Mouse (Mus musculus): Measurements from ENCODE around the gene Gpc4. TPM values are rescaled to one million over a fixed set of nuclear protein-coding genes. Genes with fewer than 3 reads are reported as not detected.

Gpc4 gene
- polyA plus RNA-seq, 1 experiment from 2014 or later, result 46.5 TPM

DNA sequence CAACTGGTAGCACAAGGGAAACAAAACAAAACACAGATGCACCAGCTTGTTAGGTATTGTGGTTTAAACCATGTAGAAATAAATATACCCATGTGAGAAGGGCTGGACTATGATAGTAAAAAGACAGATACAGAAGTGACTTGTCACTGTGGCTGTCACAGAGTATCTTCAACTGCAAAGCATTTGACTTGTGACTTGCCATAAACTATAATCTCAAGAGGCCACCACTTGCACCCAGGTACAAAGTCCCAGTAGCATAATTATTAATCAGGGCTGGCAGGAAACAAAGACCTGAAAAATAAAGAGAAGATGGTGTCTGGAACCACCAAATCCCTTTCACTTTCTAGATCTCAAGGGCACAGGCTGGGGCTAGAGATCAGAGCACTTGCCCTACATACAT is 19.5 kb downstream of the Gpc4 start:
- Histone ChIP-seq H3K27ac (no peak overlapping the region), H3K4me2 (no peak overlapping the region), H3K27me3 (no peaks in the 10 kb centered on the region), H3K36me3 (no peaks in the 10 kb centered on the region), H3K9me3 (replicated peaks) (no peaks in the 10 kb centered on the region), H3K4me3 (no peak overlapping the region), H3K4me1 (replicated peaks) (no peaks in the 10 kb centered on the region), H3K9ac (no peak overlapping the region)
- no peak for ATAC-seq (replicated peaks; ENCODE audit: insufficient number of reproducible peaks, insufficient read depth, low FRiP score, low read depth)

DNA sequence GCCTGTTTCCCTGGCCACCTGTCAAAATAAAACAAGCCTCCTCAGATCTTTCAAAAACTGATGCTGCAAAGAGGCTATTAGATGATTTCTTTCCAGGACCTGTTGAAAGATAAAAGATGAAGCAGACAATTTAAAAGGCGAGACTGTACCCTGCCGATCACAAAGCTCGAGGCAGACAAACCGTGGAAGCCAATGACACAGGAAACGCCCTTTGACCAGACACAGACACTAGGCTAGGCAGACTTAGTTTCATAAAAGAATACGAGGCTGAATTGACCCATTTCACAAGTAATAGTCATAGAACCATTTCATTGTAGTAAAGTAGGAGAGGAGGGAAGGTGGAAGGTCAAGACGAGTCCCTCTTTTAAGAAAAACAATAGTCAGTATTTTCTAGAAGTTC is 20.6 kb downstream of the Gpc4 start:
- no peak overlapping the region for H3K4me2 ChIP-seq
- no peak overlapping the region for H3K9ac ChIP-seq
- no peaks in the 10 kb centered on the region for H3K36me3 ChIP-seq
- no peaks in the 10 kb centered on the region for H3K27me3 ChIP-seq
- ATAC-seq (replicated peaks; ENCODE audit: insufficient number of reproducible peaks, insufficient read depth, low FRiP score, low read depth), result no peak
- H3K4me3 ChIP-seq, result no peak overlapping the region
- H3K9me3 ChIP-seq (replicated peaks), result no peaks in the 10 kb centered on the region
- no peaks in the 10 kb centered on the region for H3K4me1 ChIP-seq (replicated peaks)
- H3K27ac ChIP-seq, result no peak overlapping the region
- WGBS, result 66% methylated on average over 7 of the region's 7 CpGs

DNA sequence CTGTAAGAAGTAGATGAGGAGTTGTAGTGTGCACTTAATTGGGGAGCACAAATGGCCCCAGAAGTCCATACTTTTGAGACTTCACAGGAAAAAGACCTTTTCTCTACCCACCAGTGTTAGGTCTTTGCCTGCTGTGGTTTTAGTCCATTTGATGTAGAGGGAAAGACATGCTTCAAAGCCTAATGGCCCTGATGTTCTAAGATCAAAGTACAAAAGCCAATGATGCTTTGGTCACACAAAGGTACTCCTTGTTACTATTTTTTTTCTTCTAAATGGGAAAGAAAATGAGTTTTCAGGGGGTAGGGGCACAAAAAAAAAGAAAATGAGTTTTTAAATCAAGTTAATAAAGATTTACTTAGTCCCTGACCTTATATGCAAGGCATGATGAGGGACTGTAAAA is 24.7 kb downstream of the Gpc4 start:
- peaks cover 3% of the 10 kb centered on the region; the same call in 1 of the 2 replicates for H3K4me1 ChIP-seq (replicated peaks)
- no peak overlapping the region for H3K4me3 ChIP-seq
- H3K27me3 ChIP-seq, result no peaks in the 10 kb centered on the region
- no peak overlapping the region for H3K4me2 ChIP-seq
- no peaks in the 10 kb centered on the region for H3K36me3 ChIP-seq
- no peak overlapping the region for H3K27ac ChIP-seq
- ATAC-seq (replicated peaks; ENCODE audit: insufficient number of reproducible peaks, insufficient read depth, low FRiP score, low read depth), result no peak
- H3K9me3 ChIP-seq (replicated peaks), result no peaks in the 10 kb centered on the region
- H3K9ac ChIP-seq, result no peak overlapping the region

DNA sequence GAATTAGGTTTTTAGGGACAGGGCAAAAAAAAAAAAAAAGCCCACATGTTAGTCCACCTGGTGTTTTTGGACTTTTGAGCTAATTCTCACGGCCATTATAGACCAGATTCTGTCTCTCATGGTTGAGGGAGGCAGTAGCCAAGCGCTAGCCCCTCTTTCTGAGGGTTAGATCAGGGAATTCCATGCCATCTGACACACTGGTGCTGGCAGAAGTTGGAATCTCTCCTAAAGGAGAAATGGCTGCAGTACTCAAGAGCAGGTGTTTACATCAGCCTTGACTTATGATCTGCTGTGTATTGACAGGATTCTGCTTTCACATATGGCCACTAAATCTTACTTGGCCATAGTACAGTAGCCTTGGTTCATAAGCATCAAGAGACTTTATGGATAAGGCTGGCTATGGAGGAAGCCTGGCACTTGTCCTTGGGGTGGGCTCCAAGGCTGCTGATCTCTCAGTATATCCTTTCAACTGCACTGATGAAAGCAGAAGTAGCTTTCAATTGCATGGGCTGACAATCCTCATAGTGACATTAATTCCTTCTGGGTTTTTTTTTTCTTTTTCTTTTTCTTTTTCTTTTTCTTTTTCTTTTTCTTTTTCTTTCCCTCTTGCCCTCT is 26.5 kb downstream of the Gpc4 start:
- H3K4me3 ChIP-seq, result no peak overlapping the region
- no peaks in the 10 kb centered on the region for H3K9me3 ChIP-seq (replicated peaks)
- peaks cover 3% of the 10 kb centered on the region; the same call in 1 of the 2 replicates for H3K4me1 ChIP-seq (replicated peaks)
- H3K36me3 ChIP-seq, result no peaks in the 10 kb centered on the region
- no peak for ATAC-seq (replicated peaks; ENCODE audit: insufficient number of reproducible peaks, insufficient read depth, low FRiP score, low read depth)
- H3K9ac ChIP-seq, result no peak overlapping the region
- H3K27ac ChIP-seq, result no peak overlapping the region
- 64% methylated on average over 2 of the region's 2 CpGs for WGBS
- no peak overlapping the region for H3K4me2 ChIP-seq
- no peaks in the 10 kb centered on the region for H3K27me3 ChIP-seq

DNA sequence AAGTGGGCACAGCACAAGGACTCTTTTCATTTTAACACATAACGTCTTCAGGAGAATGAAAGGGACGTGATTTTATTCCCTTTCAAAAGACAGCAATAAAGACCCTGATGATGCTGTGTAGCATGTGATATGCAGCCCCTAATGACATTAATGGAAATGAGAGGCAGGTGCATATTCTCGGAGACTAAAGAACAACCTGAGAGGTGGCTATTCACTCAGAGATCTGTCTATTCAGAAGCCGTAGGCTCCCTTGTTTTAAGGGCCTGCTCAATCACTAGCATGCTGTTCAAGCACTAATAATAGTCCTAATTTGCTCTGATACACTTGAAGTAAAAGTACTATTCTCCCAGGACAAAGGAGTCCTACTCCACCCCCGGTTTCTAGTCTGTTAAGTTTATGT is 27.0 kb downstream of the Gpc4 start:
- Histone ChIP-seq H3K27ac (no peak overlapping the region), H3K27me3 (no peaks in the 10 kb centered on the region), H3K9ac (no peak overlapping the region), H3K4me2 (no peak overlapping the region), H3K4me1 (replicated peaks) (peaks cover 3% of the 10 kb centered on the region; the same call in 1 of the 2 replicates), H3K4me3 (no peak overlapping the region), H3K9me3 (replicated peaks) (no peaks in the 10 kb centered on the region), H3K36me3 (no peaks in the 10 kb centered on the region)
- 75% methylated on average over 5 of the region's 5 CpGs for WGBS
- no peak for ATAC-seq (replicated peaks; ENCODE audit: insufficient number of reproducible peaks, insufficient read depth, low FRiP score, low read depth)

DNA sequence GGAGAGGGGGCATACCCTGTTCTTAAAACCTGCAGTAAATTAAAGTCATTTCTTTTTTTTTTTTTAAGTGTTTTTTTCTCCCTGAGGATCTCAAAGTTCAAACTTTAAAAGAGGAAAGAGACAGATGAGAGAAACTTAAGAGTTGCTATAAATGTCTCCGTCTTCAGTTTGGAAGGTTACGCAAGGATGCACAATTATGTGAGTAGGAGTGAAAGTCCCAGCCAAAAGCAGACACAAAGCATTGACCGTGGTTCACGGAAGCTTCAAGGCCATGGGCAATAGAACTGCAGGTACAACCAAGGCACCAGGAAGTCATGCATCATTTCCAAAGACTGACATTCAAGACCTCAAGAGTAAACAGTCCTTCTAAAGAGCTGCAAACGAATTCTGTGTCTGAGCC is 28.5 kb downstream of the Gpc4 start:
- Histone ChIP-seq H3K27me3 (no peaks in the 10 kb centered on the region), H3K4me3 (no peak overlapping the region), H3K36me3 (no peaks in the 10 kb centered on the region), H3K27ac (no peak overlapping the region), H3K4me2 (no peak overlapping the region), H3K9me3 (replicated peaks) (no peaks in the 10 kb centered on the region), H3K4me1 (replicated peaks) (peaks cover 3% of the 10 kb centered on the region; the same call in 1 of the 2 replicates), H3K9ac (no peak overlapping the region)
- WGBS, result 83% methylated on average over 5 of the region's 5 CpGs
- ATAC-seq (replicated peaks; ENCODE audit: insufficient number of reproducible peaks, insufficient read depth, low FRiP score, low read depth), result no peak

DNA sequence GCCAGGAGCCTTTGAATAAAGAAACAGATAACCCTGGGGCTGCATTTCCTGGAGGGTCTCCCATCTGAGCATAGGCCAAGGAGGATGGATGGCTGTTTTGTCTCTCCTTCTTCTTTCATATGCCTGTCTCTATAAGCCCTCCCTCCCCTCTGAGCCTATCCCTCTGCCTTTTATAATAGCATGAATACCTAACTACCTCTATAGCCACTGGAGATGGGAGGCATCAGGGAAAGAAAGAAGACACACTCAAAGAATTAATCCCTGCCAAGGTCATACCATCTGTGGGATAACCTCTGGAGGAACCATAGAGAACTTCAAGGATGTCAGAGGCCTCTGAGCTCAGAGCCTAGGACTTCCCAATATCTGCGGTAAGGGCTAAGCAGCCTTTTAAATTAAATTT is 35.4 kb downstream of the Gpc4 start:
- 88% methylated on average over 1 of the region's 1 CpGs for WGBS
- Histone ChIP-seq H3K27ac (no peak overlapping the region), H3K36me3 (no peaks in the 10 kb centered on the region), H3K9me3 (replicated peaks) (no peaks in the 10 kb centered on the region), H3K4me2 (no peak overlapping the region), H3K9ac (no peak overlapping the region), H3K4me3 (no peak overlapping the region), H3K27me3 (no peaks in the 10 kb centered on the region), H3K4me1 (replicated peaks) (peaks cover 6% of the 10 kb centered on the region)
- no peak for ATAC-seq (replicated peaks; ENCODE audit: insufficient number of reproducible peaks, insufficient read depth, low FRiP score, low read depth)

DNA sequence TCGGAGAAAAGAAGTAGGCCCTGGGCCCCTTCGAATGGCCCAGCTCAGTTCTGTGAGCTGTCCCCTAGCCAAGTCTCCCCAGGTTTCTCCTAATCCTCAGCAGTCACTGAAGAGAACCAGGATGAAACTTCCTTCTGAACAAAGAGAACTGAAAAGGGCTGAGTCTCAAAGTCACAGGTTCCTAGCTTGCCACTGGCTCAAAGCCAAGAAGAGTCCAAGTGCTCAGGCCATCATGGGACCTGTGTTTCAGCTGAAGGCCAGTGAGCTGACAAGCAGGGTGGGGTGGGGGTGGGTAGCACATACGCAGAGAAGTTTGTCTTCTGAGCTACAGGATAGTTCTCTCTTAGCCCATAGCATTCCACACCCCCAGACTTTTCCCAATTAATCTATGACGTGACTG is 36.3 kb downstream of the Gpc4 start:
- WGBS, result 71% methylated on average over 4 of the region's 4 CpGs
- no peak for ATAC-seq (replicated peaks; ENCODE audit: insufficient number of reproducible peaks, insufficient read depth, low FRiP score, low read depth)
- H3K4me1 ChIP-seq (replicated peaks), result peaks cover 6% of the 10 kb centered on the region
- H3K9me3 ChIP-seq (replicated peaks), result no peaks in the 10 kb centered on the region
- H3K4me3 ChIP-seq, result no peak overlapping the region
- H3K4me2 ChIP-seq, result no peak overlapping the region
- no peaks in the 10 kb centered on the region for H3K36me3 ChIP-seq
- H3K27me3 ChIP-seq, result no peaks in the 10 kb centered on the region
- H3K27ac ChIP-seq, result no peak overlapping the region
- no peak overlapping the region for H3K9ac ChIP-seq

DNA sequence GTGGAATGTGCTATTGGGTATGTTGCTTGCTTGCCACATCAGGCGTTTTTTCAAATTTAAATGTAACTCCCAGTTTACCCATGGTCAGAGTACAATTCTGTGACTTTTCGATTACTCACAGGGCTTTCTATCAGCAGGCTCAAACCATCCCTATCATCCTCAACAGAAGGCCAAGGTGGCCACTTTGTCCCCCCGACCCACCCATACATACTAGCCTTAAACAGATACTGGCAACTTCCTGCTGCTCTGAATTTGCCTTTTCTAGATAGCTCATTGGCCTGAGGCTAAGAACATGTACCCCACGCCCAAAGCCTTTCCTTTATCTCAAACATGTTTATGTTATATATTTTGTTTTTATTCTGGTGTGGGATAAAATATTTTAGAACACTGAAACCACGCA is 51.4 kb downstream of the Gpc4 start:
- no peak overlapping the region for H3K9ac ChIP-seq
- no peaks in the 10 kb centered on the region for H3K27me3 ChIP-seq
- 0 out of 2 replicates have a peak, but pooled peaks cover 2% of the 10 kb centered on the region for H3K4me1 ChIP-seq (replicated peaks)
- WGBS, result 77% methylated on average over 5 of the region's 5 CpGs
- H3K36me3 ChIP-seq, result no peaks in the 10 kb centered on the region
- no peak for ATAC-seq (replicated peaks; ENCODE audit: insufficient number of reproducible peaks, insufficient read depth, low FRiP score, low read depth)
- H3K4me3 ChIP-seq, result no peak overlapping the region
- no peaks in the 10 kb centered on the region for H3K9me3 ChIP-seq (replicated peaks)
- no peak overlapping the region for H3K4me2 ChIP-seq
- H3K27ac ChIP-seq, result no peak overlapping the region

DNA sequence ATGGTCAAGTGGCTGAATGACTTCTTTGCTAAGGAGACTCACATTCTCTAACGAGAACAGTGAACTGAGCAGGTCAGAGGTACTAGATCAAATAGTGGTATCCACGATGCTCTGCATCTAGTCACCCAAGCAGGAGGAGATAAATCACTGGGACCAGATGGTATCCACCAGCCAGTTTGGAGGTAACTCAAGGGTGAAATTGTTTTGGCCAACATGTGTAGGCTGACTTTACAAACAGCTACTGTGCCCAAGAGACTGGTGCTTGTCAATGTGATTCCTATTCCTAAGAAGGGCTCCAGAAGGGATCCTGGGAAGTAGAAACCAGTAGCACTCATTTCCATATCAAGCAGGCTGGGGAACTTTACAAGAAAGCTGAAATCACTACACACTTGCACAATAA is 55.4 kb downstream of the Gpc4 start:
- no peak overlapping the region for H3K4me2 ChIP-seq
- 29% methylated on average over 2 of the region's 2 CpGs for WGBS
- no peak overlapping the region for H3K27ac ChIP-seq
- no peaks in the 10 kb centered on the region for H3K4me1 ChIP-seq (replicated peaks)
- H3K36me3 ChIP-seq, result no peaks in the 10 kb centered on the region
- no peak for ATAC-seq (replicated peaks; ENCODE audit: insufficient number of reproducible peaks, insufficient read depth, low FRiP score, low read depth)
- H3K9me3 ChIP-seq (replicated peaks), result no peaks in the 10 kb centered on the region
- no peak overlapping the region for H3K9ac ChIP-seq
- no peaks in the 10 kb centered on the region for H3K27me3 ChIP-seq
- no peak overlapping the region for H3K4me3 ChIP-seq

DNA sequence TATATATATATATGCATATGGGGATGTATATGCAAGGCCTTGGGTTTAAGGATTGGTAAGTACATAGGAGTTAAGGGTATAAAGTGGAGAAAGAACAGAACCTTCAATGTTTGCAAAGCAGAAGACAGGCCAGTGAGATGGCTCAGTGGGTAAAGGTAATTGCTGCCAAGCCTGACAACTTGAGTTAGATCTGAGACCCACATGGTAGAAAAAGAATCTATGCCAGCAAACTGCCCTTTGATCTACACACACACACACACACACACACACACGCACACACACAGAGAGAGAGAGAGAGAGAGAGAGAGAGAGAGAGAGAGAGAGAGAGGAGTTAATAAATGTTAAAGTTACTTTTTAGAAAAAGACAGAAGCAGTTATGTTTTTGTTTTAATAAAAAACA is 56.1 kb downstream of the Gpc4 start:
- H3K27ac ChIP-seq, result no peak overlapping the region

DNA sequence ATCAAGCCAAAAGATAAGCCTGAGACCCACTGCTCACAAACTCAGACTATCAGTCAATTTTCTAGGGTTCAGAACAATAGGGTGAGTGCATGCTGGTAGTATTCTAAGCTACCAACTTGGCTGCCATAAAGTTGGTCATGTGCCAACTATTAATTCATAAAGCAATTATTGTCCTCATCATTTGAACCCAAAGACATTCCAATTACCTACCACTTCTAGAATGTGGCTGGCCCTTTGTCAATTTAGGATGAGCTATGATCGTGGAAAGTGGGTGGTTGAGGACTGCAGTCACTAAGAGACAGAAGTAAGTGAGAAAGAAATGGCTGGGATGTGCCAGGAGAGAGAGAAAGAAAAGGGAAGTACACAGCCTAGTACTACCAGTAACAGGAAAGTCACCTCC is 61.3 kb downstream of the Gpc4 start:
- H3K27me3 ChIP-seq, result no peaks in the 10 kb centered on the region
- no peak overlapping the region for H3K4me2 ChIP-seq
- H3K36me3 ChIP-seq, result no peaks in the 10 kb centered on the region
- no peak overlapping the region for H3K4me3 ChIP-seq
- no peaks in the 10 kb centered on the region for H3K4me1 ChIP-seq (replicated peaks)
- H3K9ac ChIP-seq, result no peak overlapping the region
- WGBS, result 59% methylated on average over 1 of the region's 1 CpGs
- no peak for ATAC-seq (replicated peaks; ENCODE audit: insufficient number of reproducible peaks, insufficient read depth, low FRiP score, low read depth)
- no peaks in the 10 kb centered on the region for H3K9me3 ChIP-seq (replicated peaks)
- H3K27ac ChIP-seq, result no peak overlapping the region

More for the DNA sequence above, 56.1 kb downstream of the Gpc4 start:
- no peak for ATAC-seq (replicated peaks; ENCODE audit: insufficient number of reproducible peaks, insufficient read depth, low FRiP score, low read depth)
- WGBS, result 60% methylated on average over 1 of the region's 1 CpGs
- H3K9me3 ChIP-seq (replicated peaks), result no peaks in the 10 kb centered on the region
- no peak overlapping the region for H3K4me2 ChIP-seq
- H3K36me3 ChIP-seq, result no peaks in the 10 kb centered on the region
- H3K9ac ChIP-seq, result no peak overlapping the region
- H3K4me3 ChIP-seq, result no peak overlapping the region
- H3K27me3 ChIP-seq, result no peaks in the 10 kb centered on the region
- H3K4me1 ChIP-seq (replicated peaks), result no peaks in the 10 kb centered on the region
